Mouse (Mus musculus): ENCODE data around the gene Sema4f.

- no peak for TF ChIP-seq EP300 (IDR thresholded peaks at IDR 0.05; ENCODE audit: low read depth)
- no peak for TF ChIP-seq CTCF (IDR thresholded peaks at IDR 0.05; ENCODE audit: low read depth)
Measured at GRCm38 (mm10) chr6:82969249-82970084, 29.9 kb upstream of the Sema4f start.
